Mouse (Mus musculus): ENCODE results near the gene Myof.

Myof gene

GRCm38 (mm10) chr19:38003671-38004521, 39.5 kb downstream of the Myof start:
- peak; percentile 61 for DNase-seq (ENCODE audit: low read depth, low spot score)

GRCm38 (mm10) chr19:38002816-38003215, 40.6 kb downstream of the Myof start:
- DNase-seq (ENCODE audit: low read depth, low spot score), result no peak

GRCm38 (mm10) chr19:38000990-38001389, 42.4 kb downstream of the Myof start:
- no peak for DNase-seq (ENCODE audit: low read depth, low spot score)

- DNase-seq (ENCODE audit: low read depth, low spot score), result no peak
These were observed 43.4 kb downstream of the Myof start for GRCm38 (mm10) chr19:37999941-38000340.

- no peak for DNase-seq (ENCODE audit: low read depth, low spot score)
These were observed 49.1 kb downstream of the Myof start for GRCm38 (mm10) chr19:37994301-37994700.

GRCm38 (mm10) chr19:37992184-37992554, 51.2 kb downstream of the Myof start:
- DNase-seq (ENCODE audit: low read depth, low spot score), result no peak

GRCm38 (mm10) chr19:37991399-37992183, 51.8 kb downstream of the Myof start:
- DNase-seq (ENCODE audit: low read depth, low spot score), result no peak

- no peak for DNase-seq (ENCODE audit: low read depth, low spot score)
These were observed 53.4 kb downstream of the Myof start for GRCm38 (mm10) chr19:37989971-37990370.

GRCm38 (mm10) chr19:37988156-37988555, 55.2 kb downstream of the Myof start:
- DNase-seq (ENCODE audit: low read depth, low spot score), result no peak

GRCm38 (mm10) chr19:37985730-37986129, 57.6 kb downstream of the Myof start:
- DNase-seq (ENCODE audit: low read depth, low spot score), result no peak

GRCm38 (mm10) chr19:37975951-37976350, 67.4 kb downstream of the Myof start:
- no peak for DNase-seq (ENCODE audit: low read depth, low spot score)

GRCm38 (mm10) chr19:37970571-37970970, 72.8 kb downstream of the Myof start:
- no peak for DNase-seq (ENCODE audit: low read depth, low spot score)

GRCm38 (mm10) chr19:37970004-37970403, 73.4 kb downstream of the Myof start:
- no peak for DNase-seq (ENCODE audit: low read depth, low spot score)

- no peak for DNase-seq (ENCODE audit: low read depth, low spot score)
These were observed 77.5 kb downstream of the Myof start for GRCm38 (mm10) chr19:37965828-37966227.

- DNase-seq (ENCODE audit: low read depth, low spot score), result no peak
These were observed 80.0 kb downstream of the Myof start for GRCm38 (mm10) chr19:37963421-37963820.

- DNase-seq (ENCODE audit: low read depth, low spot score), result no peak
These were observed 82.6 kb downstream of the Myof start for GRCm38 (mm10) chr19:37960791-37961190.

- no peak for DNase-seq (ENCODE audit: low read depth, low spot score)
These were observed 83.7 kb downstream of the Myof start for GRCm38 (mm10) chr19:37959543-37960215.

GRCm38 (mm10) chr19:37959076-37959475, 84.3 kb downstream of the Myof start:
- DNase-seq (ENCODE audit: low read depth, low spot score), result no peak

GRCm38 (mm10) chr19:37957256-37957655, 86.1 kb downstream of the Myof start:
- DNase-seq (ENCODE audit: low read depth, low spot score), result no peak

GRCm38 (mm10) chr19:37956006-37956405, 87.4 kb downstream of the Myof start:
- no peak for DNase-seq (ENCODE audit: low read depth, low spot score)

GRCm38 (mm10) chr19:37955425-37956001, 87.9 kb downstream of the Myof start:
- DNase-seq (ENCODE audit: low read depth, low spot score), result peak; percentile 76

- no peak for DNase-seq (ENCODE audit: low read depth, low spot score)
These were observed 88.6 kb downstream of the Myof start for GRCm38 (mm10) chr19:37954772-37955171.

Data from retina, postnatal 7 days (tissue).